Mouse (Mus musculus) mesoderm, embryonic 11.5 days (tissue): ENCODE measurements at regions not wholly inside any gene's neighbourhood (a gene's known extent, or its start where the extent isn't known, plus 50 kb on each side); places are given as distances from the start of the nearest gene placed in this dataset.

Source experiments
- DNase-seq: peaks from one replicate; pipeline ENCODE4 v3.0.0-alpha.2; 2012; ENCODE audit warnings: low read depth, low spot score

GRCm38 (mm10) chr11:13724375-13724774 is 874.7 kb upstream of the Pom121l12 start:
- DNase-seq, result no peak

GRCm38 (mm10) chr11:13771065-13771464 is 828.0 kb upstream of the Pom121l12 start:
- DNase-seq, result peak; percentile 1
